Mouse (Mus musculus) kidney, embryonic 15.5 days (tissue): Measurements from ENCODE around the gene Galnt17. TPM values are rescaled to one million over a fixed set of nuclear protein-coding genes. Genes with fewer than 3 reads are reported as not detected.

Experiments
- ATAC-seq: fragments of 200-750 bp; cut with Nextera tagmentation; replicated peaks from 2 replicates; pipeline ENCODE4 v1.8.0; 2017; ENCODE audit warnings: moderate TSS enrichment; ENCODE audit not compliant: low FRiP score
- H3K27ac ChIP-seq: fragments of 300-500 bp; sonication (generic); 2 replicates; pipeline ENCODE4 v1.5.1; 2015; ENCODE audit warnings: mild to moderate bottlenecking, inconsistent platforms
- H3K27me3 ChIP-seq: fragments of 300-500 bp; sonication (generic); 2 replicates; pipeline ENCODE4 v1.6.1; 2015; ENCODE audit warnings: inconsistent platforms
- H3K36me3 ChIP-seq: fragments of 300-500 bp; sonication (generic); 2 replicates; pipeline ENCODE4 v1.6.1; 2015; ENCODE audit warnings: inconsistent platforms
- H3K4me1 ChIP-seq: fragments of 300-500 bp; sonication (generic); 2 replicates; pipeline ENCODE4 v1.6.1; 2015; ENCODE audit warnings: inconsistent platforms
- H3K4me2 ChIP-seq: fragments of 300-500 bp; sonication (generic); 2 replicates; pipeline ENCODE4 v1.6.1; 2015; ENCODE audit warnings: moderate library complexity, mild to moderate bottlenecking, inconsistent platforms
- H3K4me3 ChIP-seq: fragments of 300-500 bp; sonication (generic); replicated peaks from 2 replicates; pipeline ENCODE4 v1.5.1; 2015; ENCODE audit warnings: mild to moderate bottlenecking, inconsistent platforms
- H3K9ac ChIP-seq: fragments of 300-500 bp; sonication (generic); 2 replicates; pipeline ENCODE4 v1.6.1; 2015; ENCODE audit warnings: mild to moderate bottlenecking, inconsistent platforms
- H3K9me3 ChIP-seq: fragments of 300-500 bp; sonication (generic); replicated peaks from 2 replicates; pipeline ENCODE4 v1.6.1; 2016; ENCODE audit warnings: inconsistent platforms
- WGBS: fragments of 180-500 bp; shearing (Covaris S2); methylation state at CpG from one replicate; pipeline ENCODE4 v1.1.7; 2015; ENCODE audit warnings: mixed read lengths; 5-methylcytosine and 5-hydroxymethylcytosine counted together
- polyA plus RNA-seq: library from polyadenylated mRNA; unstranded; fragments of >200 nt; fragmentation: Nextera tagmentation; extraction: Ambion mirVana; gene quantifications from 2 replicates; pipeline ENCODE4 v1.2.1, GENCODE M21; 2015

Gene Galnt17
- polyA plus RNA-seq, 1 experiment from 2014 or later: 2.7 TPM

DNA sequence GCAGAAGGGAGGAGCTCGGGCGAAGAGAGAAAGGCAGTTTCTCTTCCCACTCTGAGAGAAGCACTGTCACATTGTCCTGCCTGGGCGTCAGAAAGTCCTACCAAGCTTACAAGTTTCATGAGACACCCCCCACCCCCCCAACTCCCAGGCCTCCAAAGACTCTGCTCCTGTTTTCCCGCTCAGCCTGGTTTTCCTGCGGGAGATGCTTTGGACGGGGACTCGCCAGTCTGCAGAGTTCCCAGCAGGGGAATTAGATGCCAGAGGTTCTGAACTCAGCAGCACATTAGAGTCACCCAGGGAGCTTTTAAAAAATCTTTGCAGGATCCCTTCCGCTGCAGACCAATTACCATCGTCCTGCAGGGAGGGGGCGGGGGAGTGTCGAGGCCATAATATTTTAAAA is 456.1 kb downstream of the Galnt17 start:
- Histone ChIP-seq H3K36me3 (no peaks in the 10 kb centered on the region), H3K4me3 (peak overlapping the region; percentile 23; the same call in 1 of the 2 replicates), H3K27me3 (no peaks in the 10 kb centered on the region), H3K4me1 (peaks cover 11% of the 10 kb centered on the region), H3K9ac (no peak overlapping the region), H3K27ac (no peak overlapping the region), H3K4me2 (peak overlapping the region; percentile 54), H3K9me3 (no peaks in the 10 kb centered on the region)
- 11% methylated on average over 11 of the region's 11 CpGs for WGBS
- no peak for ATAC-seq

- no peaks in the 10 kb centered on the region for H3K9me3 ChIP-seq
- H3K36me3 ChIP-seq: no peaks in the 10 kb centered on the region
- 64% methylated on average over 4 of the region's 4 CpGs for WGBS
- H3K9ac ChIP-seq: no peak overlapping the region
- no peak overlapping the region for H3K4me3 ChIP-seq
- no peak for ATAC-seq
- H3K27ac ChIP-seq: no peak overlapping the region
- no peak overlapping the region for H3K4me2 ChIP-seq
- peaks cover 11% of the 10 kb centered on the region for H3K4me1 ChIP-seq
- H3K27me3 ChIP-seq: no peaks in the 10 kb centered on the region
These were observed 458.7 kb downstream of the Galnt17 start for GRCm38 (mm10) chr5:130849610-130850009.

DNA sequence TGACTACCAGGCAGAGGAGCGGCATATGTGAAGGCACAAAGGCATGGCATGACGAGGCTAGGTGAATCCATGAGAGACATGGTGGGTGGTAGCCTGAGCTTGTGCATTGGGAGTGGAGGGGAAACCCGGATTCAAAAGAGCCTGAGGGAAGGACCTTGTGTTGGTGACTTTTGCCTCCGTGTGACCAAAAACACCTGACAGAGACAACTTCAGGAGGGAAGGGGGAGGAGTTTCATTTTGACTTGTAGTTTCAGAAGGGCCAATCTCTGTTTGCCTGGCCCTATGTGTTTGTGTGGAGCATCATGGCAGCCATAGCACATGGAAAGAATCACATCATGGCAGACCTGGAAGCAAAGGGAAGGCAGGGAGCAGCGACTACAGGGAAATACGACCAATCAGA is 459.7 kb downstream of the Galnt17 start:
- Histone ChIP-seq H3K36me3 (no peaks in the 10 kb centered on the region), H3K27me3 (no peaks in the 10 kb centered on the region), H3K4me3 (no peak overlapping the region), H3K9ac (no peak overlapping the region), H3K27ac (no peak overlapping the region), H3K4me2 (no peak overlapping the region), H3K9me3 (no peaks in the 10 kb centered on the region), H3K4me1 (peaks cover 11% of the 10 kb centered on the region)
- no peak for ATAC-seq
- 87% methylated on average over 6 of the region's 6 CpGs for WGBS

GRCm38 (mm10) chr5:130825797-130826196 is 482.5 kb downstream of the Galnt17 start:
- no peaks in the 10 kb centered on the region for H3K27me3 ChIP-seq
- no peak overlapping the region for H3K9ac ChIP-seq
- ATAC-seq: no peak
- no peaks in the 10 kb centered on the region for H3K9me3 ChIP-seq
- H3K4me3 ChIP-seq: no peak overlapping the region
- H3K4me2 ChIP-seq: no peak overlapping the region
- no peaks in the 10 kb centered on the region for H3K4me1 ChIP-seq
- 77% methylated on average over 2 of the region's 2 CpGs for WGBS
- H3K36me3 ChIP-seq: no peaks in the 10 kb centered on the region
- no peak overlapping the region for H3K27ac ChIP-seq
